Mouse (Mus musculus) embryonic facial prominence, embryonic 14.5 days (tissue): ENCODE data around the gene Jam3. TPM values are rescaled to one million over a fixed set of nuclear protein-coding genes. Genes with fewer than 3 reads are reported as not detected.

ENCODE experiments used
- ATAC-seq: fragments of 200-750 bp; cut with Nextera tagmentation; 2 replicates; pipeline ENCODE4 v1.8.0; 2017; ENCODE audit warnings: low read depth, moderate number of reproducible peaks, moderate TSS enrichment
- DNase-seq: peaks from one replicate; pipeline ENCODE4 v3.0.0-alpha.2; 2015; ENCODE audit warnings: low spot score
- H3K27ac ChIP-seq: fragments of 300-500 bp; sonication (generic); replicated peaks from 2 replicates; pipeline ENCODE4 v1.5.1; 2014; ENCODE audit warnings: low read depth, mild to moderate bottlenecking, low read length, moderate library complexity
- H3K27me3 ChIP-seq: fragments of 300-500 bp; sonication (generic); replicated peaks from 2 replicates; pipeline ENCODE4 v1.6.1; 2014; ENCODE audit warnings: low read length; ENCODE audit not compliant: control insufficient read depth, insufficient read depth
- H3K36me3 ChIP-seq: fragments of 300-500 bp; sonication (generic); 2 replicates; pipeline ENCODE4 v1.6.1; 2014; ENCODE audit warnings: low read length, mixed read lengths; ENCODE audit not compliant: control insufficient read depth, insufficient read depth
- H3K4me1 ChIP-seq: fragments of 300-500 bp; sonication (generic); 2 replicates; pipeline ENCODE4 v1.6.1; 2014; ENCODE audit warnings: antibody characterized with exemption, low read length; ENCODE audit not compliant: control insufficient read depth, insufficient read depth
- H3K4me2 ChIP-seq: fragments of 300-500 bp; sonication (generic); 2 replicates; pipeline ENCODE4 v1.6.1; 2014; ENCODE audit warnings: low read depth, mild to moderate bottlenecking, low read length, moderate library complexity, mixed read lengths
- H3K4me3 ChIP-seq: fragments of 300-500 bp; sonication (generic); 2 replicates; pipeline ENCODE4 v1.5.1; 2014; ENCODE audit warnings: low read depth, mild to moderate bottlenecking, low read length
- H3K9ac ChIP-seq: fragments of 300-500 bp; sonication (generic); 2 replicates; pipeline ENCODE4 v1.6.1; 2014; ENCODE audit warnings: low read depth, mild to moderate bottlenecking, low read length, moderate library complexity, mixed read lengths
- H3K9me3 ChIP-seq: fragments of 300-500 bp; sonication (generic); 2 replicates; pipeline ENCODE4 v1.6.1; 2016; ENCODE audit warnings: low read length; ENCODE audit not compliant: control insufficient read depth
- WGBS: fragments of 180-500 bp; shearing (Covaris S2); extraction: QIAGEN DNeasy Blood & Tissue Kit; methylation state at CpG from one replicate; pipeline ENCODE4 v1.1.7; 2014; 5-methylcytosine and 5-hydroxymethylcytosine counted together
- polyA plus RNA-seq: library from polyadenylated mRNA; unstranded; fragments of >200 nt; fragmentation: Nextera tagmentation; extraction: Ambion mirVana; gene quantifications from 2 replicates; pipeline ENCODE4 v1.2.1, GENCODE M21; 2014

Gene Jam3
- polyA plus RNA-seq, 1 experiment from 2014 or later: 121 TPM

- H3K4me2 ChIP-seq: no peak overlapping the region
- no peak for ATAC-seq
- 71% methylated on average over 4 of the region's 4 CpGs for WGBS
Observed at GRCm38 (mm10) chr9:27099474-27099873, 55.7 kb downstream of the Jam3 start.

GRCm38 (mm10) chr9:27098557-27098956 is 56.7 kb downstream of the Jam3 start:
- no peaks in the 10 kb centered on the region for H3K9me3 ChIP-seq
- no peak overlapping the region for H3K4me3 ChIP-seq
- 83% methylated on average over 8 of the region's 8 CpGs for WGBS
- ATAC-seq (no peak), DNase-seq (no peak)
- H3K27ac ChIP-seq: no peak overlapping the region
- no peak overlapping the region for H3K4me2 ChIP-seq
- H3K27me3 ChIP-seq: no peaks in the 10 kb centered on the region
- no peak overlapping the region for H3K9ac ChIP-seq
- peaks cover 91% of the 10 kb centered on the region for H3K36me3 ChIP-seq
- H3K4me1 ChIP-seq: no peaks in the 10 kb centered on the region

More at GRCm38 (mm10) chr9:27099474-27099873, 55.7 kb downstream of the Jam3 start:
- Histone ChIP-seq H3K9me3 (no peaks in the 10 kb centered on the region), H3K4me3 (no peak overlapping the region), H3K27me3 (no peaks in the 10 kb centered on the region), H3K9ac (no peak overlapping the region), H3K36me3 (peaks cover 92% of the 10 kb centered on the region), H3K27ac (no peak overlapping the region), H3K4me1 (no peaks in the 10 kb centered on the region)
- no peak for DNase-seq

GRCm38 (mm10) chr9:27098092-27098491 is 57.1 kb downstream of the Jam3 start:
- H3K4me1 ChIP-seq: no peaks in the 10 kb centered on the region
- ATAC-seq (no peak), DNase-seq (peak; percentile 23)
- WGBS: 33% methylated on average over 4 of the region's 4 CpGs
- H3K4me2 ChIP-seq: no peak overlapping the region
- no peaks in the 10 kb centered on the region for H3K27me3 ChIP-seq
- no peak overlapping the region for H3K27ac ChIP-seq
- H3K9ac ChIP-seq: no peak overlapping the region
- H3K9me3 ChIP-seq: no peaks in the 10 kb centered on the region
- H3K36me3 ChIP-seq: peaks cover 91% of the 10 kb centered on the region
- H3K4me3 ChIP-seq: no peak overlapping the region

- no peaks in the 10 kb centered on the region for H3K9me3 ChIP-seq
- ATAC-seq (no peak), DNase-seq (no peak)
- H3K27ac ChIP-seq: no peak overlapping the region
- H3K9ac ChIP-seq: no peak overlapping the region
- no peak overlapping the region for H3K4me2 ChIP-seq
- H3K4me3 ChIP-seq: no peak overlapping the region
- H3K4me1 ChIP-seq: no peaks in the 10 kb centered on the region
- H3K36me3 ChIP-seq: peaks cover 88% of the 10 kb centered on the region
- 88% methylated on average over 6 of the region's 6 CpGs for WGBS
- no peaks in the 10 kb centered on the region for H3K27me3 ChIP-seq
Observed at GRCm38 (mm10) chr9:27092916-27093315, 62.3 kb downstream of the Jam3 start.

- H3K4me2 ChIP-seq: no peak overlapping the region
- H3K4me3 ChIP-seq: no peak overlapping the region
- no peak for DNase-seq
- H3K27me3 ChIP-seq: no peaks in the 10 kb centered on the region
- H3K9me3 ChIP-seq: no peaks in the 10 kb centered on the region
- no peak overlapping the region for H3K27ac ChIP-seq
- no peak overlapping the region for H3K9ac ChIP-seq
- no peaks in the 10 kb centered on the region for H3K4me1 ChIP-seq
- H3K36me3 ChIP-seq: peaks cover 89% of the 10 kb centered on the region
- ATAC-seq: no peak
- 86% methylated on average over 13 of the region's 13 CpGs for WGBS
Observed at GRCm38 (mm10) chr9:27090801-27091775, 64.1 kb downstream of the Jam3 start.

- H3K9me3 ChIP-seq: no peaks in the 10 kb centered on the region
- 83% methylated on average over 1 of the region's 1 CpGs for WGBS
- H3K9ac ChIP-seq: no peak overlapping the region
- peaks cover 89% of the 10 kb centered on the region for H3K36me3 ChIP-seq
- DNase-seq (no peak), ATAC-seq (no peak)
- no peaks in the 10 kb centered on the region for H3K4me1 ChIP-seq
- no peak overlapping the region for H3K4me2 ChIP-seq
- H3K4me3 ChIP-seq: no peak overlapping the region
- H3K27me3 ChIP-seq: no peaks in the 10 kb centered on the region
- H3K27ac ChIP-seq: no peak overlapping the region
Observed at GRCm38 (mm10) chr9:27090134-27090533, 65.1 kb downstream of the Jam3 start.

- no peak overlapping the region for H3K4me3 ChIP-seq
- no peak overlapping the region for H3K27ac ChIP-seq
- H3K4me1 ChIP-seq: no peaks in the 10 kb centered on the region
- DNase-seq: no peak
- no peak for ATAC-seq
- peaks cover 92% of the 10 kb centered on the region for H3K36me3 ChIP-seq
- no peak overlapping the region for H3K9ac ChIP-seq
- no peak overlapping the region for H3K4me2 ChIP-seq
- no peaks in the 10 kb centered on the region for H3K9me3 ChIP-seq
- WGBS: 96% methylated on average over 3 of the region's 3 CpGs
- H3K27me3 ChIP-seq: no peaks in the 10 kb centered on the region
Observed at GRCm38 (mm10) chr9:27087402-27087801, 67.8 kb downstream of the Jam3 start.

GRCm38 (mm10) chr9:27086256-27086655 is 69.0 kb downstream of the Jam3 start:
- DNase-seq (no peak), ATAC-seq (no peak)
- Histone ChIP-seq H3K4me3 (no peak overlapping the region), H3K27ac (no peak overlapping the region), H3K27me3 (no peaks in the 10 kb centered on the region), H3K36me3 (peaks cover 90% of the 10 kb centered on the region), H3K4me1 (no peaks in the 10 kb centered on the region), H3K4me2 (no peak overlapping the region), H3K9me3 (no peaks in the 10 kb centered on the region), H3K9ac (no peak overlapping the region)
- WGBS: 90% methylated on average over 5 of the region's 5 CpGs

- no peak overlapping the region for H3K9ac ChIP-seq
- ATAC-seq (no peak), DNase-seq (no peak)
- no peak overlapping the region for H3K4me2 ChIP-seq
- H3K27ac ChIP-seq: no peak overlapping the region
- no peaks in the 10 kb centered on the region for H3K9me3 ChIP-seq
- H3K36me3 ChIP-seq: peaks cover 73% of the 10 kb centered on the region
- H3K4me1 ChIP-seq: no peaks in the 10 kb centered on the region
- no peaks in the 10 kb centered on the region for H3K27me3 ChIP-seq
- no peak overlapping the region for H3K4me3 ChIP-seq
Observed at GRCm38 (mm10) chr9:27075812-27076211, 79.4 kb downstream of the Jam3 start.
